Mouse (Mus musculus) neural tube, embryonic 14.5 days (tissue): ENCODE data around the gene Vav3. TPM values are rescaled to one million over a fixed set of nuclear protein-coding genes. Genes with fewer than 3 reads are reported as not detected.

ENCODE experiments used
- ATAC-seq: fragments of 200-750 bp; cut with Nextera tagmentation; 2 replicates; pipeline ENCODE4 v1.8.0; 2017; ENCODE audit warnings: low read depth, mild to moderate bottlenecking, moderate TSS enrichment, moderate library complexity
- H3K27ac ChIP-seq: fragments of 300-500 bp; sonication (generic); 2 replicates; pipeline ENCODE4 v1.5.1; 2014; ENCODE audit warnings: low read depth, mild to moderate bottlenecking, control low read depth, low read length, moderate library complexity, mixed read lengths
- H3K27me3 ChIP-seq: fragments of 300-500 bp; sonication (generic); 2 replicates; pipeline ENCODE4 v1.6.1; 2014; ENCODE audit warnings: low read length; ENCODE audit not compliant: control insufficient read depth, insufficient read depth
- H3K36me3 ChIP-seq: fragments of 300-500 bp; sonication (generic); 2 replicates; pipeline ENCODE4 v1.6.1; 2014; ENCODE audit warnings: low read length, mixed read lengths; ENCODE audit not compliant: control insufficient read depth, insufficient read depth
- H3K4me1 ChIP-seq: fragments of 300-500 bp; sonication (generic); 2 replicates; pipeline ENCODE4 v1.6.1; 2014; ENCODE audit warnings: low read length; ENCODE audit not compliant: control insufficient read depth, insufficient read depth
- H3K4me2 ChIP-seq: fragments of 300-500 bp; sonication (generic); 2 replicates; pipeline ENCODE4 v1.6.1; 2014; ENCODE audit warnings: mild to moderate bottlenecking, low read depth, low read length, control low read depth
- H3K4me3 ChIP-seq: fragments of 300-500 bp; sonication (generic); 2 replicates; pipeline ENCODE4 v1.5.1; 2014; ENCODE audit warnings: low read depth, low read length, control low read depth, mixed read lengths
- H3K9ac ChIP-seq: fragments of 300-500 bp; sonication (generic); replicated peaks from 2 replicates; pipeline ENCODE4 v1.6.1; 2014; ENCODE audit warnings: low read depth, mild to moderate bottlenecking, control low read depth, low read length, mixed read lengths
- H3K9me3 ChIP-seq: fragments of 300-500 bp; sonication (generic); 2 replicates; pipeline ENCODE4 v1.6.1; 2016; ENCODE audit warnings: low read length; ENCODE audit not compliant: control insufficient read depth
- WGBS: fragments of 180-500 bp; shearing (Covaris S2); extraction: QIAGEN DNeasy Blood & Tissue Kit; methylation state at CpG from one replicate; pipeline ENCODE4 v1.1.7; 2014; 5-methylcytosine and 5-hydroxymethylcytosine counted together
- polyA plus RNA-seq: library from polyadenylated mRNA; unstranded; fragments of >200 nt; fragmentation: Nextera tagmentation; extraction: Ambion mirVana; gene quantifications from 2 replicates; pipeline ENCODE4 v1.2.1, GENCODE M21; 2014

The Vav3 gene
- polyA plus RNA-seq, 1 experiment from 2014 or later, result 13.3 TPM

DNA sequence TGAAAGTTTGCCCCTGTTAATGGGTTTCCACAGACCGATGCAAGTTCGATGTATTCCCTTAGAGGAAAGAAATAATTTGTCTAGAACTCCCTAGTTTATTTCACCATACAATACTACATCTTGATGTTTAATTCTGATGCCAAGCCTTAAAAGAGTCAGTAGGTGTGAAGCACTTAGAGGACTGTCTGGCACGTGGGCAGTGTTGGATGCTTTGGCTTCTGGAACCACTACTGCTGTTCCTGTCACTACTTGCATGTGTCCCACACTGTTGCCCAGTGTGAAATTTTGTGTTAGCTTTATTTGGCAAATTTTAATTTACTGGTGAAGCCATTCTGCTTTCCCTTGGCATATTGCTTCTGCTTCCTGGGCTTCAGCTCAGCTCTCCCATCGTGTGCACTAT lies 331.3 kb downstream of the Vav3 start:
- H3K27me3 ChIP-seq, result no peaks in the 10 kb centered on the region
- no peak for ATAC-seq
- no peak overlapping the region for H3K27ac ChIP-seq
- H3K4me1 ChIP-seq, result no peaks in the 10 kb centered on the region
- no peak overlapping the region for H3K4me3 ChIP-seq
- no peak overlapping the region for H3K4me2 ChIP-seq
- WGBS, result 92% methylated on average over 4 of the region's 4 CpGs
- H3K9me3 ChIP-seq, result no peaks in the 10 kb centered on the region
- no peaks in the 10 kb centered on the region for H3K36me3 ChIP-seq
- H3K9ac ChIP-seq, result no peak overlapping the region

DNA sequence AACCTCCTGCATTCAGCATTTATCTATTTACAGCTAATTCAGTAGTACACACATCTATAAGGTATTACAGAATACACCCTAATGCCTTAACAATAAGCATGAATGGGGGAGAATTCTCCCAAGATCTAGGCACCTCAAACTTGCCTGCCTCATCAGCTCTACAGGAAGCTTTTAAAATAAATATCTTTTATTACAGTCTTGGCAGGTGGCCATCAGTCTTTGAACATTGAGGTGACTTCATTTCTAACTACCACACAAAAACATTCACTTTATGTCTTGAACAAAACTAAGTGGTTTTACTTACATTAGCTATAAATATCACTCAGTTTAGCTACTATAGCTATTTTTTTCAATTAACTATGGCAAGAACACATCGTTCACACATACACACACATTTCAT lies 332.5 kb downstream of the Vav3 start:
- H3K36me3 ChIP-seq, result no peaks in the 10 kb centered on the region
- H3K27ac ChIP-seq, result no peak overlapping the region
- no peak overlapping the region for H3K9ac ChIP-seq
- WGBS, result 90% methylated on average over 1 of the region's 1 CpGs
- no peak overlapping the region for H3K4me3 ChIP-seq
- no peaks in the 10 kb centered on the region for H3K4me1 ChIP-seq
- H3K4me2 ChIP-seq, result no peak overlapping the region
- no peaks in the 10 kb centered on the region for H3K27me3 ChIP-seq
- H3K9me3 ChIP-seq, result no peaks in the 10 kb centered on the region
- ATAC-seq, result no peak

DNA sequence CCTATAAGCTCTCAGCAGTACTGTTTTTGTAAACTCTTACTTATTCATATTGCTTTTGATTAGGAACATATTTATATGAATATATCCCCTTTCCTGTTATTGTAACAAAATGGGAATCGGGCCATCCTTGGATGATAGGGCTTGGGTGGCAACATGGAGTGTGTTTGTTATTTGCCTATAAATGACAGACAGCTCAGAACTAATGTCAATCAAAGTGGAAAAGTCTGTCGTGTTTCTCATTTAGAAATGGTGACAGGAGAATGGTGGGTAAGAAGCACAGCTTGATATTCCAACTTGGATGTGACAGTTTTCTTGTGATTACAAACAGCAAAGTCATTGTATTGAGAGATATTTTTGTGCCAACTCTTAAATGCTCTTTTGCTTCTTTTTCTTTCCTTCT lies 339.8 kb downstream of the Vav3 start:
- Histone ChIP-seq H3K9ac (no peak overlapping the region), H3K4me2 (no peak overlapping the region)

DNA sequence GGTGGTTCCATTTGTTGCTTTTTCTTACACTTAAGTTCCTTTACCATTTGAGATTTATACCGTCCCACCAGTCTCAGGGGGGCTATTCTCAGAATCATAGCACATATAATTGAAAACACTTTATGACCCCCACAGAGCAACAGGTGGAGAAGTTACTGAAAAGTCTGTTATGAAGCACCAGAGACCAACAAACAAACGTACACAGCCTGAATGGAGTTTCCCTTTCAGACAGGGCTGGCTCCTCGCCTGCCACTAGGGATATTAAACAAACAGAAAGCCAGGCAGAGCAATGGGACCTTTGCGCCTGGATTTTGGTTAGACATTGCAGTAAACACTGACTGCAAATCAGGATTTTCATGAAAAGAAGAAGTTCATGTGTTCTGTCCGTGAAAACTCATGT lies 341.4 kb downstream of the Vav3 start:
- no peak overlapping the region for H3K4me2 ChIP-seq
- no peak for ATAC-seq
- WGBS, result 81% methylated on average over 5 of the region's 5 CpGs

More for the DNA sequence above, 339.8 kb downstream of the Vav3 start:
- H3K9me3 ChIP-seq, result no peaks in the 10 kb centered on the region
- no peaks in the 10 kb centered on the region for H3K36me3 ChIP-seq
- WGBS, result 92% methylated on average over 2 of the region's 2 CpGs
- H3K27ac ChIP-seq, result no peak overlapping the region
- H3K4me1 ChIP-seq, result no peaks in the 10 kb centered on the region
- ATAC-seq, result no peak
- no peaks in the 10 kb centered on the region for H3K27me3 ChIP-seq
- H3K4me3 ChIP-seq, result no peak overlapping the region

DNA sequence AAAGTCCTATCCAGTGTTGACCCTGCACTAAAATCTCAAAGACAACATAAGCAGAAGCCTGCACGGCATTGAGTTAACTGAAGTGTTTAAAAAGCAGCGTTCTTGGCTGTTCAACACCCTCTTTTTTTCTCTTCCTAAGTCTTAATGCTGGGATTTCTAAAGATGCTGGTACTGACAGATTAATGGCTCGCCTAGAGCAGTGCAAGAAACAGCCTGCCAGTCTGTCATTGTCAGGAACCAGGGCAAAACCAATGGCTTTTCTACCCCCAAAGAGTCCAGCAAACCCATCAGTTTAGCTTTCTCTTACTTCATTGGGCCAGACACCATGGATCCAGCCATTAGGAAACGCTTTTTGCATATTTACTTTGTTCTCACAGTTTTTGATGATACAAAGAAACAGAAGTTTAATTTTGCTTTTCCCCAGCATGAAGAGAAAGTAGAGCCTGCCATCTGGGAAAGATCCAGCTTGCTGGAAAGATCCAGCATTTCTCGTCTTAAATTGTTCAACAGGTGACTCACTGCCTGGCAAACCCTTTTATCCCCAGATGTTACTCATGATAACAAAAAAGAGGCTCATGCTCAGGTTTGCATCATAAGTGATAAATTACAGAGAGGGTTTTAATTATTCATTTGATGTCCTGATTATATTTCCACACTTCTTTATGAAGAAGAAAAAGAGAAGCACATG lies 343.3 kb downstream of the Vav3 start:
- Histone ChIP-seq H3K9me3 (no peaks in the 10 kb centered on the region), H3K9ac (no peak overlapping the region), H3K4me3 (no peak overlapping the region), H3K36me3 (no peaks in the 10 kb centered on the region), H3K27me3 (no peaks in the 10 kb centered on the region), H3K4me2 (no peak overlapping the region), H3K27ac (no peak overlapping the region), H3K4me1 (no peaks in the 10 kb centered on the region)
- ATAC-seq, result no peak
- WGBS, result 44% methylated on average over 5 of the region's 5 CpGs

More for the DNA sequence above, 341.4 kb downstream of the Vav3 start:
- no peaks in the 10 kb centered on the region for H3K27me3 ChIP-seq
- no peak overlapping the region for H3K4me3 ChIP-seq
- H3K9ac ChIP-seq, result no peak overlapping the region
- no peaks in the 10 kb centered on the region for H3K4me1 ChIP-seq
- H3K9me3 ChIP-seq, result no peaks in the 10 kb centered on the region
- no peak overlapping the region for H3K27ac ChIP-seq
- H3K36me3 ChIP-seq, result no peaks in the 10 kb centered on the region

DNA sequence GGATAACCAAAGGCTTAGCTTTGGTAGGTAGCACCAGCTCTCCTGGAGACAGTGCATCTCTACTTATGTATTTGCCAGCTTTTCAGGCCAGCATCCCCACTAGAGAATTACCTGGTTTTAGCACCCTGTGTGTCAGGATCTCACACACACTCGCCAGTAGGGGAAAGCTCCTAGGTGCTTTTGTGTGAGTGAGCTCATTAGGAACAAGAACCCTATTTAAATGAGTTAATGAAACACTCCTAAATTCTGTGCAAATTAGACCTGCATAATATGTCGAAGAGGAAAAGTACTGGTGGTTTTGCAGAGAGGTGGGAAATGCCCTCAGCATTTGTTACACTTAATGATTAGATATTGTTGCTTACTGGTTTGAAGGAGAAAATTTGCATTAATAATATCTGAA lies 350.1 kb downstream of the Vav3 start:
- no peaks in the 10 kb centered on the region for H3K27me3 ChIP-seq
- H3K4me1 ChIP-seq, result no peaks in the 10 kb centered on the region
- ATAC-seq, result no peak
- H3K4me2 ChIP-seq, result no peak overlapping the region
- no peak overlapping the region for H3K27ac ChIP-seq
- 62% methylated on average over 2 of the region's 2 CpGs for WGBS
- no peak overlapping the region for H3K9ac ChIP-seq
- no peaks in the 10 kb centered on the region for H3K36me3 ChIP-seq
- H3K9me3 ChIP-seq, result no peaks in the 10 kb centered on the region
- H3K4me3 ChIP-seq, result no peak overlapping the region

DNA sequence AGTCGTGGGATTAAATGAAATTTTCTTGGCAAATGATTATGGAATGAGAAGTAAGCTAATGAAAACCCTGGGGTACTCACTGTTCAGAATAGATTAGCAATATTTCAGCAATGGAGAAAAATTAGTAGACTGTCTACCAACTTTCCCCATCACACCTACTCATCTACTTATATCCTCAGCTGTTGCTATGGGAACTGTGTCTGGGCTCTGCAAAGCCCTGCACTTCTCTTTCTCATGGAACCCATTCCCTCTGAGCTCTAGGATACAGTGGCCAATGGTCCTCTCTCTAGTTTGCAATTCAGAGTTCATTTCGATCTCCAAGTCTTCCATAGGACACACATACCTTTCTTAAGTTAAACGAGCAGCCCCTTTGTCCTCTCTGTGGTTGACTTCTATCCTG lies 352.2 kb downstream of the Vav3 start:
- 86% methylated on average over 3 of the region's 3 CpGs for WGBS

DNA sequence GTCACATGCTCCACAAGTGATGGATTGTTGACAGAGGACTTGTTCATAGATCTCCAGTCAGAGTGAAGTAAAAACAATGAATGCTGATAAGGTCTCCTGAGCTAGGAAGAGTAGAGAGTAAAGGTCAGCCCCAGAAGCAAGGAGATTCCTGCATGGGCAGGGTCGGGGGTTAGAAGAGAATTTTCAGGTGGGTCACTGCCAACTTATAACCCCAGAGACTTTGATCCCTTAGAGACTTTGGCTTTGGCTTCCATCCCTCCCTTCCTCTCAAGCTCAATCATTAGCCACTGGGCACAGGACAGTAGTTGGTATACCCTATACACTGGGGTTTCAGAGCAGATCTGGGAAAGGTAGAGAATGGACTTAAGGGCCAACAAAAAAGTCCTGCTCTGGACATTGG lies 360.8 kb downstream of the Vav3 start:
- Histone ChIP-seq H3K36me3 (no peaks in the 10 kb centered on the region), H3K27ac (no peak overlapping the region), H3K4me1 (no peaks in the 10 kb centered on the region), H3K9ac (no peak overlapping the region), H3K9me3 (no peaks in the 10 kb centered on the region), H3K4me2 (no peak overlapping the region), H3K4me3 (no peak overlapping the region), H3K27me3 (no peaks in the 10 kb centered on the region)
- WGBS, result 85% methylated on average over 1 of the region's 1 CpGs
- no peak for ATAC-seq

More for the DNA sequence above, 352.2 kb downstream of the Vav3 start:
- no peak overlapping the region for H3K27ac ChIP-seq
- ATAC-seq, result no peak
- no peaks in the 10 kb centered on the region for H3K9me3 ChIP-seq
- H3K9ac ChIP-seq, result no peak overlapping the region
- H3K4me1 ChIP-seq, result no peaks in the 10 kb centered on the region
- H3K36me3 ChIP-seq, result no peaks in the 10 kb centered on the region
- no peak overlapping the region for H3K4me3 ChIP-seq
- no peak overlapping the region for H3K4me2 ChIP-seq
- no peaks in the 10 kb centered on the region for H3K27me3 ChIP-seq

DNA sequence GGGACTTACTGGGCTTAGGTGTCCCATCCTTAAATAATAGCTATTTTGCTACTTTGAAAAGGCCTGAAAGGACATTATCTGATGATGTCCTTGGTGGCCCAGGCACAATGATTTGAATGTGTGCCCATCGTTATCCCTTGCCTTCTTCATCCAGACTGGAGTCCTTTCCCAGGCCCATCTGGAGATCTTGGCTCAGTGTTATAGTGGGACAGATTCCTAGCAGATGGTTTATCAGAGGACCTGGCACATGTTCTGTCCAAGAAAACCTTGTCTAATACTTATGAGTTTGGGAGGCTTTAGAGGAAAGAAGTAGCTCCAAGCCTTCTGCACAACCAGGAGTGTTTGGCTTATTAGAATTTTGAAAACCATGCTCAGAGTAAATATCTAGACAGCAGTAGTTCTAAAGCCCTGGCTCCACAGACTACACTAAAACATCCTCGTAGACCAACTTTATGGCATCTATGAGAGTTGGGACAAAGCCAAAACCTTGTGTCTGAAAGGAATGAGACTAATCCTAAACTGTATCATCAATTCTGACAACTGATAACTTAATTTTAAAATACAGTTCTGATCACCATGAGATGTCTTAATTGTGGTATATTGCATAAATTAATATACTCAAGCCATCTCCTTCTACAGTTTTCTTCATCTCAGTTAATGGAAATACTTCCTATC lies 367.5 kb downstream of the Vav3 start:
- WGBS, result 90% methylated on average over 2 of the region's 2 CpGs
- Histone ChIP-seq H3K27ac (no peak overlapping the region), H3K9me3 (no peaks in the 10 kb centered on the region), H3K4me1 (no peaks in the 10 kb centered on the region), H3K9ac (no peak overlapping the region), H3K36me3 (no peaks in the 10 kb centered on the region), H3K4me3 (no peak overlapping the region), H3K4me2 (no peak overlapping the region), H3K27me3 (no peaks in the 10 kb centered on the region)
- ATAC-seq, result no peak
